Mouse (Mus musculus): Measurements from ENCODE around the gene Tmem150a. TPM values are rescaled to one million over a fixed set of nuclear protein-coding genes. Genes with fewer than 3 reads are reported as not detected.
A peak's percentile ranks its signal among the peaks of the same experiment; 100 is the strongest.

The Tmem150a gene
- total and polyA plus RNA-seq, 2 experiments, result 62.9 to 244 TPM

- peaks cover 55% of the 10 kb centered on the region for H3K36me3 ChIP-seq (ENCODE audit: control insufficient read depth, insufficient read depth, low read length)
- no peaks in the 10 kb centered on the region for H3K27me3 ChIP-seq (ENCODE audit: control insufficient read depth, insufficient read depth, low read length)
- 93% methylated on average over 4 of the region's 4 CpGs for whole genome bisulfite sequencing
- no peaks in the 10 kb centered on the region for H3K79me2 ChIP-seq (ENCODE audit: control insufficient read depth, insufficient read depth, low read length)
- H3K4me1 ChIP-seq (ENCODE audit: control insufficient read depth, insufficient read depth, low read length), result no peaks in the 10 kb centered on the region
- TF ChIP-seq CTCF (IDR thresholded peaks at IDR 0.05; ENCODE audit: low read depth, low read length), result no peak
- no peak for TF ChIP-seq POLR2A (IDR thresholded peaks at IDR 0.05; ENCODE audit: extremely low read depth, insufficient read depth, low read length)
- H3K4me3 ChIP-seq (ENCODE audit: insufficient read depth, low read depth, low read length), result no peak overlapping the region
- no peak overlapping the region for H3K9ac ChIP-seq (ENCODE audit: low read depth, low read length)
- DNase-seq (ENCODE audit: extremely low read depth, low read depth, low spot score), result no peak
- H3K27ac ChIP-seq (replicated peaks; ENCODE audit: insufficient read depth, low read depth, low read length), result no peak overlapping the region
Observed at GRCm38 (mm10) chr6:72330133-72330532, 25.1 kb upstream of the Tmem150a start.

DNA sequence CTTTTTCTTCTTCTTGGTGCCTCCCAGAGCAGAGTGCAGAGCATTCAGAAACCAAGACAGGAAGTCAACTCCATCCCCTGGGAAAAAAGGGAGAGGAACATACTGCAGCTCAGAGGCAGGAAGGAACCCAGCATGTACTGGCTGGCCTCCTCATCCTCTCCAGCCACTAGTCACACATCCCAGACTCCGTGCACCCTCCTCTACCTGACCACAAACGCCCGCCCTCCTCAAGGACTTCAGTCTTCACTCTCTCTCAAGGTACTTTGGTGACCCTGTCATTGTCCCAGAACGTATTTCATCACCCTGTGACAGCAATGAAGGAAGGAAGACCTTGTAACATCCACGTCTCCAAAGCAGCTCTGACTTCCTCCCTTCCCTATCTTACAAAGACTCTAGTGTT lies 22.1 kb upstream of the Tmem150a start:
- TF ChIP-seq CTCF (IDR thresholded peaks at IDR 0.05; ENCODE audit: low read depth, low read length) (no peak), POLR2A (IDR thresholded peaks at IDR 0.05; ENCODE audit: extremely low read depth, insufficient read depth, low read length) (no peak)
- no peak overlapping the region for H3K27ac ChIP-seq (replicated peaks; ENCODE audit: insufficient read depth, low read depth, low read length)
- H3K4me3 ChIP-seq (ENCODE audit: insufficient read depth, low read depth, low read length), result no peak overlapping the region
- H3K9ac ChIP-seq (ENCODE audit: low read depth, low read length), result no peak overlapping the region
- WGBS, result 79% methylated on average over 5 of the region's 5 CpGs
- DNase-seq (ENCODE audit: extremely low read depth, low read depth, low spot score), result no peak
- no peaks in the 10 kb centered on the region for H3K4me1 ChIP-seq (ENCODE audit: control insufficient read depth, insufficient read depth, low read length)
- H3K36me3 ChIP-seq (ENCODE audit: control insufficient read depth, insufficient read depth, low read length), result peaks cover 53% of the 10 kb centered on the region
- no peaks in the 10 kb centered on the region for H3K27me3 ChIP-seq (ENCODE audit: control insufficient read depth, insufficient read depth, low read length)
- no peaks in the 10 kb centered on the region for H3K79me2 ChIP-seq (ENCODE audit: control insufficient read depth, insufficient read depth, low read length)

DNA sequence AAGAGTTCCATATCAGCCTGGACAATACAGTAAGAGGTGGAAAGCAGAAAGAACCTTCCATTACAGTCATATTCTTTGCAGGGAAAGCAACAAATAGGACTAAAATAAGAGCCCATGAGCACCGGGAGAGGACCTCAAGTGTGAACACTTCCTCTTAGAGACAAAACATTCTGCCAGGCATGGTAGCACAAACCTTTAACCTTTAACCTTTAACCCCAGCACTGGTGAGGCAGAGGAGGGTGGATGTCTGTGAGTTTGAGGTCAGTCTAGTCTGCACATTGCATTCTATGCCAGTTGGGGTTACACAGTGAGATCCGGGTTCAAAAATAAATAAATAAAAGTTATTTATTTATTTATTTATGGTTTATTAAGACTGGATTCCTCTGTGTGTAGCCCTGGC lies 14.8 kb upstream of the Tmem150a start:
- peaks cover 20% of the 10 kb centered on the region; the same call in 1 of the 2 replicates for H3K79me2 ChIP-seq (ENCODE audit: control insufficient read depth, insufficient read depth, low read length)
- H3K27ac ChIP-seq (replicated peaks; ENCODE audit: insufficient read depth, low read depth, low read length), result no peak overlapping the region
- TF ChIP-seq POLR2A (IDR thresholded peaks at IDR 0.05; ENCODE audit: extremely low read depth, insufficient read depth, low read length), result no peak
- TF ChIP-seq CTCF (IDR thresholded peaks at IDR 0.05; ENCODE audit: low read depth, low read length), result no peak
- H3K36me3 ChIP-seq (ENCODE audit: control insufficient read depth, insufficient read depth, low read length), result peaks cover 26% of the 10 kb centered on the region
- peak; percentile 83 for DNase-seq (ENCODE audit: extremely low read depth, low read depth, low spot score)
- 15% methylated on average over 2 of the region's 2 CpGs for WGBS
- H3K9ac ChIP-seq (ENCODE audit: low read depth, low read length), result no peak overlapping the region
- no peaks in the 10 kb centered on the region for H3K27me3 ChIP-seq (ENCODE audit: control insufficient read depth, insufficient read depth, low read length)
- H3K4me3 ChIP-seq (ENCODE audit: insufficient read depth, low read depth, low read length), result no peak overlapping the region
- H3K4me1 ChIP-seq (ENCODE audit: control insufficient read depth, insufficient read depth, low read length), result peaks cover 6% of the 10 kb centered on the region; the same call in 1 of the 2 replicates

GRCm38 (mm10) chr6:72344396-72345073 lies 10.7 kb upstream of the Tmem150a start:
- no peaks in the 10 kb centered on the region for H3K27me3 ChIP-seq (ENCODE audit: control insufficient read depth, insufficient read depth, low read length)
- peaks cover 18% of the 10 kb centered on the region for H3K4me1 ChIP-seq (ENCODE audit: control insufficient read depth, insufficient read depth, low read length)
- no peak for DNase-seq (ENCODE audit: extremely low read depth, low read depth, low spot score)
- H3K9ac ChIP-seq (ENCODE audit: low read depth, low read length), result peak overlapping the region; percentile 96
- WGBS, result under 1% methylated on average over 42 of the region's 42 CpGs
- peak overlapping the region; percentile 78 for H3K27ac ChIP-seq (replicated peaks; ENCODE audit: insufficient read depth, low read depth, low read length)
- H3K36me3 ChIP-seq (ENCODE audit: control insufficient read depth, insufficient read depth, low read length), result peaks cover 4% of the 10 kb centered on the region
- H3K4me3 ChIP-seq (ENCODE audit: insufficient read depth, low read depth, low read length), result peak overlapping the region; percentile 95
- peaks cover 26% of the 10 kb centered on the region; the same call in 1 of the 2 replicates for H3K79me2 ChIP-seq (ENCODE audit: control insufficient read depth, insufficient read depth, low read length)
- TF ChIP-seq CTCF (IDR thresholded peaks at IDR 0.05; ENCODE audit: low read depth, low read length), result no peak
- no peak for TF ChIP-seq POLR2A (IDR thresholded peaks at IDR 0.05; ENCODE audit: extremely low read depth, insufficient read depth, low read length)

DNA sequence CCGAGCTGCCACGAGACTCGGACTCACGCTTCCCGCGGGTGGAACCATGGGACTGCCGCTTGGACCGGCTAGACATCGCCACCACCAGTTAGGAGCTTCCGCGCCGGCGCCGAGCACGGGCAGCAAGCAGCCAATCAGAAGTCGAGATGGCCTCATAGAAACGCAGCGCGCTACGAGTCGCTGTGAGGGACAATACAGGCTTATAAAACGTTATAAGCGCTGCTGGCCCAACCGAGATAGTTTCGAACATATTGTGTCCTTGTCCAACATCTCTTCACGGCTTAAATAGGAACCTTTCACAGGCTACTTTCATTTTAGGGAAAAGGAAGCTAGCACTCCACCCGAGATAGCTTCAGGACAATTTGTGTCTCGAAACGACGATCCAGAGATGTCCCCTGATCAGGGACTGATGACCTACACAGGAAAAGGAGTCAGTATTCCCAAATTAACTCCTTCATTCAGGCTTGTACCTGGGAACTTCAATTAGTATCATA lies 10.1 kb upstream of the Tmem150a start, which contains the start of gene Usp39:
TSS of gene Usp39 (minus strand) at position 111 of the 494 bp plus-strand sequence.
- WGBS, result under 1% methylated on average over 30 of the region's 30 CpGs
- Histone ChIP-seq H3K36me3 (ENCODE audit: control insufficient read depth, insufficient read depth, low read length) (peaks cover 5% of the 10 kb centered on the region), H3K4me3 (ENCODE audit: insufficient read depth, low read depth, low read length) (peak within 1 kb of the TSS; percentile 95), H3K9ac (ENCODE audit: low read depth, low read length) (peak within 1 kb of the TSS; percentile 96), H3K27me3 (ENCODE audit: control insufficient read depth, insufficient read depth, low read length) (no peaks in the 10 kb centered on the region), H3K27ac (replicated peaks; ENCODE audit: insufficient read depth, low read depth, low read length) (peak within 1 kb of the TSS; percentile 78), H3K4me1 (ENCODE audit: control insufficient read depth, insufficient read depth, low read length) (peaks cover 19% of the 10 kb centered on the region), H3K79me2 (ENCODE audit: control insufficient read depth, insufficient read depth, low read length) (peaks cover 25% of the 10 kb centered on the region; the same call in 1 of the 2 replicates)
- peak; percentile 92 for DNase-seq (ENCODE audit: extremely low read depth, low read depth, low spot score)
- no peak for TF ChIP-seq CTCF (IDR thresholded peaks at IDR 0.05; ENCODE audit: low read depth, low read length)
- peak; percentile 54; the same call in 1 of the 2 replicates for TF ChIP-seq POLR2A (IDR thresholded peaks at IDR 0.05; ENCODE audit: extremely low read depth, insufficient read depth, low read length)

DNA sequence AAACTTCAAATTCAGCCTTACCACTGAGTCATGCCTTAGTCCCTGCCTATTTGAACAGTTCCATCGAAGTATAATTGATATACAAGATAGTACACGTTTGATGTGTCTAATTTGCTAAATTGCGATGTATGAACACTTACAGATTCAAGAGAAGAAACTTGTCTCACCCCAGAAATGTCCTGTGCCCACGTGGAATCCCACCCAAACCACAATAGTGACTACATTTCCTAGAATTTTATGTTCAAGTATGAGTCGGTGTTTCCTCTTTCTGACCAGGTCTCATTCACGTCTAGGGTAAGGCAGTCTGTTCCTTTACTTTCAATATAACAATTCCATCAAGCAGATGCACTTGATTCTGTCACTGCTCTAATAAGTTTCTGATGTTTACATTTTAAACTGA lies 9.6 kb upstream of the Tmem150a start:
- no peak overlapping the region for H3K27ac ChIP-seq (replicated peaks; ENCODE audit: insufficient read depth, low read depth, low read length)

More for the DNA sequence above, 9.6 kb upstream of the Tmem150a start:
- Histone ChIP-seq H3K79me2 (ENCODE audit: control insufficient read depth, insufficient read depth, low read length) (peaks cover 25% of the 10 kb centered on the region; the same call in 1 of the 2 replicates), H3K4me1 (ENCODE audit: control insufficient read depth, insufficient read depth, low read length) (peaks cover 18% of the 10 kb centered on the region), H3K36me3 (ENCODE audit: control insufficient read depth, insufficient read depth, low read length) (peaks cover 8% of the 10 kb centered on the region), H3K27me3 (ENCODE audit: control insufficient read depth, insufficient read depth, low read length) (no peaks in the 10 kb centered on the region), H3K9ac (ENCODE audit: low read depth, low read length) (no peak overlapping the region), H3K4me3 (ENCODE audit: insufficient read depth, low read depth, low read length) (no peak overlapping the region)
- no peak for DNase-seq (ENCODE audit: extremely low read depth, low read depth, low spot score)
- WGBS, result 39% methylated on average over 6 of the region's 6 CpGs
- TF ChIP-seq CTCF (IDR thresholded peaks at IDR 0.05; ENCODE audit: low read depth, low read length) (no peak), POLR2A (IDR thresholded peaks at IDR 0.05; ENCODE audit: extremely low read depth, insufficient read depth, low read length) (no peak)
